ENCODE assay signal across 14 mouse cellular contexts in the genomic region with DNA sequence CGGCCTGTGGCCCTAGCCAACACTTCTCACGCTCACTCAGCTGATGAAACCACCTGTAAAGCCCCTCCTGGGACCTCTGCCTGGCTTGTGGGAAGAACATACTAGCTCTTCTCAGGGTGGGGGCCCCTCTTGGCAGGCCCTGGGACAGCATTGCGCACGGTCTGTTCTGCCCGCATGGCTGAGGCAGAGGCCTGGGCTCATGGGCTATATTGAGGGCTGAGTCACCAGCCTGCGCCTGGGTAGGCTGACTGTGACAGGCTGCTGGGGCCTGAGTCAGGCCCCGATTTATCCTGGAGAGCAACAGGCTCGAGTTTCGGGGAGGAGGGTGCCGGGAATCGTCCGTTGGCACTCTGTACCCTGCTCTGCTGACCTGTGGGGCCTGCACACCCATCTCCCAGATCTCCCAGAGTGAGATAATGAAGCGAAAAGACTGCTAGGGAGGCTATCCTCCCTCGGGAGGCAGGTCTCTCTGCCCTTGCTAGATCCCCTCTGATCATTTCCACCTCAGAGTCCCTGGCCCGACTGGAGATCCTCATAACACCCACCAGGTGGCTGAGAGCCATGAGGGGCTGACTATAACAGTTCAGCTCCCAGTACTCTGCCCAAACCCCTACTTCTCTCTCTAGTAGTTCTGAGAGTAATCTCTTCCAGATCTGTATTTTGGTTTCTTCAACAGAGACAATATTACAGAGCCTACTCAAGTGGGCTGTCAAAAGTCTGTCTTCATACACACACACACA. TPM values are rescaled to one million over a fixed set of nuclear protein-coding genes. Genes with fewer than 3 reads are reported as not detected.
DNase-seq lines count a peak whose midpoint lies in the region; ATAC-seq and TF ChIP-seq lines count a peak whose summit lies in the region.
"Had no signal": no experiment of that assay in that cellular context is flagged by ENCODE, and none has a peak within 500 bp of the region (broad histone marks: within the 10 kb centered on the region; RNA-seq: fewer than 3 reads in every experiment).

No protein-coding gene starts in this region.

- DNase-seq in kidney, postnatal 0 days (ENCODE audit: low spot score) = peak; percentile 49
- DNase-seq in kidney, postnatal 36 days = no peak
- peak; percentile 12 for DNase-seq in embryo, embryonic 9.5 days (ENCODE audit: extremely low spot score)
- peak; percentile 94 for DNase-seq in skeletal muscle tissue, adult 2 months (ENCODE audit: low read depth, low spot score)
- DNase-seq in liver, postnatal 0 days = no peak
- DNase-seq in spleen, postnatal 36 days (ENCODE audit: low spot score in 2 of 2) = no peak
- no peak for DNase-seq in spleen, postnatal 10 days (ENCODE audit: low spot score in 2 of 2)
- DNase-seq: adrenal gland, adult 8-10 months; forebrain, postnatal 0 days; right cerebral cortex, postnatal 14 days had no signal

- no peaks in the 10 kb centered on the region for H3K36me3 ChIP-seq in kidney, postnatal 0 days (ENCODE audit: insufficient read depth, low read length)
- H3K36me3 ChIP-seq in heart, embryonic 12.5 days = no peaks in the 10 kb centered on the region
- no peaks in the 10 kb centered on the region for H3K36me3 ChIP-seq in liver, postnatal 0 days (replicated peaks; ENCODE audit: insufficient read depth, low read length)
- H3K36me3 ChIP-seq: intestine, embryonic 15.5 days had no signal

- no peak overlapping the region for H3K4me3 ChIP-seq in kidney, postnatal 0 days (replicated peaks; ENCODE audit: low read depth, low read length)
- no peak overlapping the region for H3K4me3 ChIP-seq in heart, embryonic 12.5 days
- no peak overlapping the region for H3K4me3 ChIP-seq in liver, postnatal 0 days (ENCODE audit: low read depth, low read length)
- H3K4me3 ChIP-seq: intestine, embryonic 15.5 days had no signal

- no peak overlapping the region for H3K4me2 ChIP-seq in kidney, postnatal 0 days (ENCODE audit: low read length)
- H3K4me2 ChIP-seq in heart, embryonic 12.5 days = peak overlapping the region; percentile 86
- no peak overlapping the region for H3K4me2 ChIP-seq in liver, postnatal 0 days (ENCODE audit: low read depth, low read length)
- H3K4me2 ChIP-seq: intestine, embryonic 15.5 days had no signal

- H3K27ac ChIP-seq in kidney, postnatal 0 days = no peak overlapping the region
- H3K27ac ChIP-seq in heart, embryonic 12.5 days (ENCODE audit: poor library complexity, severe bottlenecking) = peak overlapping the region; percentile 97
- H3K27ac ChIP-seq in liver, postnatal 0 days (ENCODE audit: low read depth) = no peak overlapping the region
- H3K27ac ChIP-seq: intestine, embryonic 15.5 days had no signal

- TF ChIP-seq EP300 in liver, postnatal 0 days (IDR thresholded peaks at IDR 0.05; ENCODE audit: low read depth) = no peak

- WGBS in kidney, postnatal 0 days = 51% methylated on average over 15 of the region's 15 CpGs
- 25% methylated on average over 15 of the region's 15 CpGs for WGBS in heart, embryonic 12.5 days
- 57% methylated on average over 15 of the region's 15 CpGs for WGBS in liver, postnatal 0 days (ENCODE audit: insufficient replicate concordance)

- no peak overlapping the region for H3K9ac ChIP-seq in kidney, postnatal 0 days (ENCODE audit: low read depth, low read length)
- H3K9ac ChIP-seq in heart, embryonic 12.5 days = peak overlapping the region; percentile 60
- no peak overlapping the region for H3K9ac ChIP-seq in liver, postnatal 0 days (replicated peaks)
- H3K9ac ChIP-seq: forebrain, postnatal 0 days; intestine, embryonic 15.5 days had no signal

- peaks cover 23% of the 10 kb centered on the region for H3K4me1 ChIP-seq in kidney, postnatal 0 days (replicated peaks; ENCODE audit: insufficient read depth, low read length)
- peaks cover 42% of the 10 kb centered on the region for H3K4me1 ChIP-seq in heart, embryonic 12.5 days (replicated peaks)
- H3K4me1 ChIP-seq in liver, postnatal 0 days (ENCODE audit: insufficient read depth) = peaks cover 10% of the 10 kb centered on the region; the same call in 1 of the 2 replicates

- TF ChIP-seq CTCF in kidney, postnatal 0 days (IDR thresholded peaks at IDR 0.05; ENCODE audit: low read depth) = no peak
- TF ChIP-seq CTCF in liver, postnatal 0 days (IDR thresholded peaks at IDR 0.05; ENCODE audit: low read depth) = no peak

- no peaks in the 10 kb centered on the region for H3K9me3 ChIP-seq in kidney, postnatal 0 days (replicated peaks; ENCODE audit: low read length)
- no peaks in the 10 kb centered on the region for H3K9me3 ChIP-seq in heart, embryonic 12.5 days (replicated peaks)
- H3K9me3 ChIP-seq in liver, postnatal 0 days (ENCODE audit: low read length) = no peaks in the 10 kb centered on the region
- H3K9me3 ChIP-seq: intestine, embryonic 15.5 days had no signal

- ATAC-seq in kidney, postnatal 0 days (replicated peaks; ENCODE audit: low FRiP score, low read depth) = no peak
- ATAC-seq in heart, embryonic 12.5 days (ENCODE audit: insufficient number of reproducible peaks, low FRiP score) = no peak
- ATAC-seq in liver, postnatal 0 days = no peak
- ATAC-seq: forebrain, postnatal 0 days; intestine, embryonic 15.5 days; lung, postnatal 0 days had no signal

- H3K27me3 ChIP-seq in kidney, postnatal 0 days (ENCODE audit: insufficient read depth, low read length) = no peaks in the 10 kb centered on the region
- no peaks in the 10 kb centered on the region for H3K27me3 ChIP-seq in heart, embryonic 12.5 days (replicated peaks)
- peaks cover 52% of the 10 kb centered on the region for H3K27me3 ChIP-seq in liver, postnatal 0 days (ENCODE audit: insufficient read depth, low read length)

RNA-seq across cellular contexts. Expression of a gene that starts 2.2 kb away (rescaled TPM):
- polyA plus RNA-seq in kidney, postnatal 0 days (2015; fragmentation: Nextera tagmentation; extraction: Ambion mirVana) = 2.5 and 2.8 TPM in 2 replicates
- polyA plus RNA-seq in heart, embryonic 12.5 days (2016; fragmentation: Nextera tagmentation; extraction: Ambion mirVana) = 90.7 and 98.1 TPM in 2 replicates
- 0.07 and 0.24 TPM in 2 replicates for polyA plus RNA-seq in liver, postnatal 0 days (2015; fragmentation: Nextera tagmentation; extraction: Ambion mirVana)

RNA-seq across cellular contexts. Expression of a gene that starts 34.7 kb away (rescaled TPM):
- 12.1 and 13.8 TPM in 2 replicates for polyA plus RNA-seq in kidney, postnatal 0 days (2015; fragmentation: Nextera tagmentation; extraction: Ambion mirVana)
- 25.1 and 27.0 TPM in 2 replicates for polyA plus RNA-seq in heart, embryonic 12.5 days (2016; fragmentation: Nextera tagmentation; extraction: Ambion mirVana)
- 0.09 and 0.22 TPM in 2 replicates for polyA plus RNA-seq in liver, postnatal 0 days (2015; fragmentation: Nextera tagmentation; extraction: Ambion mirVana)

RNA-seq across cellular contexts. Expression of a gene that starts 36.7 kb away (rescaled TPM):
- polyA plus RNA-seq in kidney, postnatal 0 days (2015; fragmentation: Nextera tagmentation; extraction: Ambion mirVana) = 461 and 485 TPM in 2 replicates
- polyA plus RNA-seq in heart, embryonic 12.5 days (2016; fragmentation: Nextera tagmentation; extraction: Ambion mirVana) = 175 and 189 TPM in 2 replicates
- polyA plus RNA-seq in liver, postnatal 0 days (2015; fragmentation: Nextera tagmentation; extraction: Ambion mirVana) = 165 and 170 TPM in 2 replicates

RNA-seq across cellular contexts. Expression of a gene that starts 40.4 kb away (rescaled TPM):
- not detected in 2 replicates for polyA plus RNA-seq in kidney, postnatal 0 days (2015; fragmentation: Nextera tagmentation; extraction: Ambion mirVana)
- not detected in 2 replicates for polyA plus RNA-seq in heart, embryonic 12.5 days (2016; fragmentation: Nextera tagmentation; extraction: Ambion mirVana)
- polyA plus RNA-seq in liver, postnatal 0 days (2015; fragmentation: Nextera tagmentation; extraction: Ambion mirVana) = not detected in 2 replicates
- polyA plus RNA-seq: lung, postnatal 0 days had no signal

RNA-seq across cellular contexts. Expression of a gene that starts 42.6 kb away (rescaled TPM):
- 0.26 and 0.47 TPM in 2 replicates for polyA plus RNA-seq in kidney, postnatal 0 days (2015; fragmentation: Nextera tagmentation; extraction: Ambion mirVana)
- 0.65 and 0.69 TPM in 2 replicates for polyA plus RNA-seq in heart, embryonic 12.5 days (2016; fragmentation: Nextera tagmentation; extraction: Ambion mirVana)
- polyA plus RNA-seq in liver, postnatal 0 days (2015; fragmentation: Nextera tagmentation; extraction: Ambion mirVana) = 0.06 and 0.12 TPM in 2 replicates
- polyA plus RNA-seq: testis, adult 2 months had no signal

Comparison
In these comparisons a context has a peak if more than half of its experiments do, and no peak if none do; other contexts are left out.
1. DNase-seq: peak in kidney, postnatal 0 days (single experiment), embryo, embryonic 9.5 days (single experiment) and skeletal muscle tissue, adult 2 months (single experiment); none in kidney, postnatal 36 days (0 of 2), liver, postnatal 0 days (single experiment), spleen, postnatal 36 days (0 of 2) and spleen, postnatal 10 days (0 of 2).
2. RNA of a gene that starts 2.2 kb away (polyA plus RNA-seq): 90.7 to 98.1 TPM in heart, embryonic 12.5 days; 2.5 to 2.8 TPM in kidney, postnatal 0 days and 0.07 to 0.24 TPM in liver, postnatal 0 days; every median in the first group is over 10 times any median in the second.
3. RNA of a gene that starts 34.7 kb away (polyA plus RNA-seq): 25.1 to 27.0 TPM in heart, embryonic 12.5 days and 12.1 to 13.8 TPM in kidney, postnatal 0 days; 0.09 to 0.22 TPM in liver, postnatal 0 days; every median in the first group is over 10 times any median in the second.